Mouse (Mus musculus) forebrain, embryonic 10.5 days (tissue): Measurements from ENCODE around the gene Uqcc3. TPM values are rescaled to one million over a fixed set of nuclear protein-coding genes. Genes with fewer than 3 reads are reported as not detected.
"Not testable (repeated sequence)": the region's sequence is repeated elsewhere in the genome, so short reads cannot be mapped to it uniquely, and the experiment has no call there.

Source experiments
- DNase-seq: peaks from one replicate; pipeline ENCODE4 v3.0.0-alpha.2; 2017; ENCODE audit warnings: low spot score; ENCODE audit errors: extremely low spot score
- H3K27ac ChIP-seq: fragments of 300-500 bp; sonication (generic); 2 replicates; pipeline ENCODE4 v1.5.1; 2016; ENCODE audit warnings: mild to moderate bottlenecking
- H3K27me3 ChIP-seq: fragments of 300-500 bp; sonication (generic); 2 replicates; pipeline ENCODE4 v1.6.1; 2016; ENCODE audit warnings: mild to moderate bottlenecking; ENCODE audit not compliant: poor library complexity, severe bottlenecking
- H3K36me3 ChIP-seq: fragments of 300-500 bp; sonication (generic); replicated peaks from 2 replicates; pipeline ENCODE4 v1.6.1; 2016; ENCODE audit warnings: mild to moderate bottlenecking, moderate library complexity
- H3K4me1 ChIP-seq: fragments of 300-500 bp; sonication (generic); 2 replicates; pipeline ENCODE4 v1.6.1; 2016
- H3K4me3 ChIP-seq: fragments of 300-500 bp; sonication (generic); 2 replicates; pipeline ENCODE4 v1.5.1; 2016; ENCODE audit warnings: mild to moderate bottlenecking, moderate library complexity
- H3K9me3 ChIP-seq: fragments of 300-500 bp; sonication (generic); 2 replicates; pipeline ENCODE4 v1.6.1; 2016; ENCODE audit warnings: mild to moderate bottlenecking, moderate library complexity
- WGBS: fragments of 180-500 bp; shearing (Covaris S2); methylation state at CpG from one replicate; pipeline ENCODE4 v1.1.7; 2016; 5-methylcytosine and 5-hydroxymethylcytosine counted together
- polyA plus RNA-seq: library from polyadenylated mRNA; unstranded; fragments of >200 nt; fragmentation: Nextera tagmentation; extraction: Ambion mirVana; gene quantifications from 2 replicates; pipeline ENCODE4 v1.2.1, GENCODE M21; 2016

Uqcc3 gene
- polyA plus RNA-seq, 1 experiment from 2014 or later: 55.5 TPM

- DNase-seq: no peak
- peaks cover 22% of the 10 kb centered on the region for H3K36me3 ChIP-seq
- peak overlapping the region; percentile 96 for H3K27ac ChIP-seq
- peak overlapping the region; percentile 78 for H3K4me3 ChIP-seq
- H3K9me3 ChIP-seq: no peaks in the 10 kb centered on the region
- H3K27me3 ChIP-seq: no peaks in the 10 kb centered on the region
- WGBS: 16% methylated on average over 19 of the region's 19 CpGs
- H3K4me1 ChIP-seq: peaks cover 27% of the 10 kb centered on the region
Observed at GRCm38 (mm10) chr19:8887585-8888463, 7.1 kb upstream of the Uqcc3 start.

DNA sequence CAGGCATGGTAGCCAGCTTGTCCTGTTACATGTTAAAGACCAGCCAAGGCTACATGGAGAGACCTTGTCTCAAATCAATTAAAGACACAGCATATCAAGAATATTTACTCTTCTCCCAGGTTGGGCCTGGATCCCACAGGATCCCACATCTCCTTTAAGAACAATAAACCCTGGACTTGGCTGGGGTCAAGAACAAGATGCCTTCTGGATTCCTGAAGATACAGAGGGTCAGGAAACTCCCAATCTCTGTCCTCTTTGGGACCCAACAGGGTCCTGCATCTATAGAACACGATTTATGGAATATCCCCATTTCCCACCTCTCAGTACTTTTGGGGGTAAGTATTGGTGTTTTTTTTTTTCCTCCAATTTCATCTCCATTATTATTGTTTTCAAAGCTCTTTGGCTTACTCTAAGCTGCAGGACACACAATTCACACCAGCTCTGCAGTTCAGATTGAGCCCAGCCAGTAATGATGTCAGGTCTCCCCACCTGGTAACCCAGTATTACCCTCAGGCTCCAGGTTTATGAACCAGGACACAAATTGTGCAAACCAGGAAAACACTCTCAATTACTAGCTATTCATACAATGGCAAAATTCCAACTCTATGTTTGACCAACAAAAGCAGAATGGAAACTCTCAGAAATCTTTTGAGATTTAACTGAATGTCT is 6.3 kb upstream of the Uqcc3 start:
- H3K27ac ChIP-seq: peak overlapping the region; percentile 96
- H3K4me3 ChIP-seq: peak overlapping the region; percentile 78
- 56% methylated on average over 1 of the region's 1 CpGs for WGBS
- H3K27me3 ChIP-seq: no peaks in the 10 kb centered on the region
- H3K4me1 ChIP-seq: peaks cover 22% of the 10 kb centered on the region
- DNase-seq: no peak
- no peaks in the 10 kb centered on the region for H3K9me3 ChIP-seq
- H3K36me3 ChIP-seq: peaks cover 22% of the 10 kb centered on the region

DNA sequence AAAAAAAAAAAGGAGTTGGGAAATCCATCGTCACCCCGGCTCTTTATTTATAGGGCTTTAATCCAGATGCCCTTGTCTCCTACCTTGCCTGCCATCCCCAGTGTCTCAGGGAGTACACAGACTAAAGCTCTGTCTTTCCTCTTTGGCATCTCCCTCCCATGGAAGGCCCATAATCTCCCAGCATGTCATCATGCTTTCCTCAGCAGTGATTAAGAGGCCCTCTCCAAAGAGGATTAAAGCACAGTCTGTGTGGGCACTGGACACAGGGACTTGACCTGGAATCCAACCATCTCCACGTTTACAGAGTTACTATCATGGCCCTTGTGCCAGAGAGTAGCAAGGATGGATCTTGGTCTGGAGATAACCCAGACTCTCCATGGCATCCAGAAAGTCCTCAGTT is 2.9 kb upstream of the Uqcc3 start, which contains the start of the genes Lbhd1 and Gm49403:
Gene Lbhd1, plus strand, starts transcription at position 117 of the 400 bp plus-strand sequence.
Gene Gm49403, plus strand, starts transcription at position 315 of the 400 bp plus-strand sequence.
- WGBS: 81% methylated on average over 3 of the region's 3 CpGs
- no peak within 1 kb of the TSS for H3K4me3 ChIP-seq
- H3K36me3 ChIP-seq: peaks cover 5% of the 10 kb centered on the region; the same call in 1 of the 2 replicates
- no peak within 1 kb of the TSS for H3K27ac ChIP-seq
- no peaks in the 10 kb centered on the region for H3K9me3 ChIP-seq
- DNase-seq: no peak
- H3K4me1 ChIP-seq: peaks cover 30% of the 10 kb centered on the region
- no peaks in the 10 kb centered on the region for H3K27me3 ChIP-seq

GRCm38 (mm10) chr19:8881034-8881392 is 290 bp upstream of the Uqcc3 start:
- Histone ChIP-seq H3K27ac (peak overlapping the region; percentile 89), H3K4me1 (peaks cover 16% of the 10 kb centered on the region), H3K4me3 (peak overlapping the region; percentile 89), H3K36me3 (peaks cover 24% of the 10 kb centered on the region), H3K9me3 (no peaks in the 10 kb centered on the region), H3K27me3 (no peaks in the 10 kb centered on the region)
- no peak for DNase-seq
- 18% methylated on average over 3 of the region's 3 CpGs for WGBS

GRCm38 (mm10) chr19:8875031-8875430 is 5.7 kb downstream of the Uqcc3 start:
- Histone ChIP-seq H3K27me3 (no peaks in the 10 kb centered on the region), H3K4me1 (peaks cover 22% of the 10 kb centered on the region), H3K27ac (no peak overlapping the region), H3K4me3 (no peak overlapping the region), H3K9me3 (no peaks in the 10 kb centered on the region), H3K36me3 (peaks cover 54% of the 10 kb centered on the region)
- DNase-seq: no peak
- WGBS: 91% methylated on average over 7 of the region's 7 CpGs

- H3K4me3 ChIP-seq: peak overlapping the region; percentile 99
- no peak for DNase-seq
- H3K27ac ChIP-seq: peak overlapping the region; percentile 93
- H3K36me3 ChIP-seq: peaks cover 44% of the 10 kb centered on the region
- 80% methylated on average over 10 of the region's 10 CpGs for WGBS
- peaks cover 14% of the 10 kb centered on the region for H3K4me1 ChIP-seq
- no peaks in the 10 kb centered on the region for H3K27me3 ChIP-seq
- H3K9me3 ChIP-seq: no peaks in the 10 kb centered on the region
Observed at GRCm38 (mm10) chr19:8872266-8872840, 8.4 kb downstream of the Uqcc3 start.

DNA sequence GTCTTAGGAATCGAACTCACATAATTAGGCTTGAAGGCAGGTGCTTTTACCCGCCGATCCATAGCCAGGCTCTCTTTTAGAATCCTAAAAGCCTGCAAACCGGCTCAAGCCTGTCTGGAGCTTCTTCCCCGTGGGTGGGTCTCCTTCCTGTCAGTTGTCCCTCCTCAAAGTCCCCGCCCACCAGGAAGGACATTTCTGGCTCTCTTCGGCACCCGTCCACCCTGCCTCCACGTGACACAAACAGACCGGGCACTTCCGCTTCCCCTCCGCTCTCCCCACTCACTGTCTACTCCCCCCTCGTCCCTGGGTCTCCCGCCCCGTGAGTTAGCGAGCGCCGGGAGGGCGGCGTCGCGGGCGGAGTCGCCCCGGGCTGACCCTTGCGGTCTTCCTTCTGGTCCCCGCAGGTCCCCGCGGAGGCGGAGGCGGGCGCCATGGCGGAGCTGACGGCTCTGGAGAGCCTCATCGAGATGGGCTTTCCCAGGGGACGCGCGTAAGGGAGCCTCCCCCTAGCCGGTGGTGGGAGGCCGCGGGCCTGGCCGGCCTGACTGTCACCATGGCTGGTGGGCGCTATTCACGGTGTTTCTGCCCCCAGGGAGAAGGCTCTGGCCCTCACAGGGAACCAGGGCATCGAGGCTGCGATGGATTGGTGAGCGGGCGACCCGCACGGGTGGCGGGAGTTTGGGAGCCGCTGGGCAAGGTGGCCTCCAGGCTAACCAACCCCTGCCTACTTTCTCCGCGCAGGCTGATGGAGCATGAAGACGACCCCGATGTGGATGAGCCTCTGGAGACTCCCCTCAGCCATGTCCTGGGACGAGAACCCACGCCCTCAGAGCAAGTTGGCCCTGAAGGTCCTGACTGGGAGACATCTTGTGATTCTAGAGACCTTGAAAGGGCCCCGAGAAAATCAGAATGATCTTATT is 9.2 kb downstream of the Uqcc3 start, which contains the start of gene Ubxn1:
Gene Ubxn1, plus strand, starts transcription at position 230 of the 920 bp plus-strand sequence.
- Histone ChIP-seq H3K27me3 (no peaks in the 10 kb centered on the region), H3K4me1 (peaks cover 14% of the 10 kb centered on the region), H3K27ac (peak within 1 kb of the TSS; percentile 93), H3K9me3 (no peaks in the 10 kb centered on the region), H3K36me3 (peaks cover 36% of the 10 kb centered on the region), H3K4me3 (peak within 1 kb of the TSS; percentile 99)
- under 1% methylated on average over 59 of the region's 59 CpGs for WGBS
- DNase-seq: peak; percentile 96

DNA sequence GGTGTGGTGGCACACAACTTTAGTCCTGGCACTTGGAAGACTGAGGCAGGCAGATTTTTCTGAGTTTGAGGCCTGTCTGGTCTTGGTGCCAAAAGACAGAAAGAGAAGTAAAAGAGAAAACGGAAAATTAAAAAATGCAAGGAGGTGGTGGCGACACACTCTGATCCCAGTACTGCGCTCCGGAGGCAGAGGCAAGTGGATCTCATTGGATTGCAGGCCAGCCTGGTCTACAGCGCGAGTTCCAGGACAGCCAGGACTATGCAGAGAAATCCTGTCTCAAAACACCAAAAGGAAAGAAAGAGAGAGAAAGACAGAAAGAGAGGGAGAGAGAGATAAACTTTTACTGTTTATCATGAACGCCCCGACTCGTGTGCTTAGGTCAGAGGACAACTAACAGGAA is 9.9 kb downstream of the Uqcc3 start:
- Histone ChIP-seq H3K4me1 (peaks cover 14% of the 10 kb centered on the region), H3K9me3 (no peaks in the 10 kb centered on the region), H3K4me3 (peak overlapping the region; percentile 99), H3K27me3 (no peaks in the 10 kb centered on the region), H3K27ac (peak overlapping the region; percentile 93), H3K36me3 (peaks cover 29% of the 10 kb centered on the region)
- WGBS: 60% methylated on average over 9 of the region's 9 CpGs
- DNase-seq: no peak

DNA sequence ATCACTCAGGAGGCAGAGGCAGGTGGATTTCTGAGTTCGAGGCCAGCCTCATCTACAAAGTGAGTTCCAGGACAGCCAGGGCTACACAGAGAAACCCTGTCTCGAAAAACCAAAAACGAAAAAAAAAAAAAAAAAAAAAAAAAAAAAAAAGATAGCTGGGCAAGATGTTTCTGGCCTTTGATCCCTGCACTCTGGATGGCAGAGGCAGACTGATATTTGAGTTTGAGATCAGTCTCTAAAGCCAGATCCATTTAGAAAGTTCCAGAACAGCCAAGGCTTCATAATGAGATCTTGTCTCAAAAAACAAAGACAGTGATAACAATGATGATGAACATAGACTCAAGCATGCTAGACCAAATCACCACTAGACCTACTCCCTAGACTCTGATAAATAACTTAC is 10.3 kb downstream of the Uqcc3 start:
- DNase-seq, H3K9me3 ChIP-seq, H3K27me3 ChIP-seq: not testable (repeated sequence)
- Histone ChIP-seq H3K4me1 (peaks cover 14% of the 10 kb centered on the region), H3K27ac (peak overlapping the region; percentile 93), H3K4me3 (peak overlapping the region; percentile 99), H3K36me3 (peaks cover 24% of the 10 kb centered on the region)
- WGBS: 80% methylated on average over 3 of the region's 3 CpGs

GRCm38 (mm10) chr19:8864265-8864664 is 16.5 kb downstream of the Uqcc3 start:
- no peak overlapping the region for H3K27ac ChIP-seq
- no peaks in the 10 kb centered on the region for H3K27me3 ChIP-seq
- 85% methylated on average over 6 of the region's 6 CpGs for WGBS
- DNase-seq: no peak
- no peaks in the 10 kb centered on the region for H3K4me1 ChIP-seq
- H3K36me3 ChIP-seq: no peaks in the 10 kb centered on the region
- no peak overlapping the region for H3K4me3 ChIP-seq
- no peaks in the 10 kb centered on the region for H3K9me3 ChIP-seq

DNA sequence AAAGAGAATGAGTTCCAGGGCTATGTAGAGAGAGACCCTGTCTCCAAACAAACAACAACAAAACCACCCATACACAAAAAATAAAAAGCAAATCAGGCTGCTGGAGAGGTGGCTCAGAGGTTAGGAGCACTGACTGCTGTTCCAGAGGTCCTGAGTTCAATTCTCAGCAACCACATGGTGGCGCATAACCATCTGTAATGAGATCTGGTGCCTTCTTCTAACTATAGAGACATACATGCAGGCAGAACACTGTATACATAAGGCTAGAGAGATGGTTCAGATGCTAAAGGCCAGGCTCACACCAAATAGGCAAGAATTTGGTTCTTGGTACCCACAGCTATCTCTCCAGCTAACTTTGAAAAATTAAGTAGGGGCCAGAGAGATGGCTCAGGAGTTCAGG is 21.7 kb downstream of the Uqcc3 start:
- Histone ChIP-seq H3K27ac (no peak overlapping the region), H3K4me3 (no peak overlapping the region), H3K9me3 (no peaks in the 10 kb centered on the region), H3K36me3 (no peaks in the 10 kb centered on the region), H3K27me3 (no peaks in the 10 kb centered on the region), H3K4me1 (no peaks in the 10 kb centered on the region)
- WGBS: 21% methylated on average over 1 of the region's 1 CpGs
- no peak for DNase-seq

DNA sequence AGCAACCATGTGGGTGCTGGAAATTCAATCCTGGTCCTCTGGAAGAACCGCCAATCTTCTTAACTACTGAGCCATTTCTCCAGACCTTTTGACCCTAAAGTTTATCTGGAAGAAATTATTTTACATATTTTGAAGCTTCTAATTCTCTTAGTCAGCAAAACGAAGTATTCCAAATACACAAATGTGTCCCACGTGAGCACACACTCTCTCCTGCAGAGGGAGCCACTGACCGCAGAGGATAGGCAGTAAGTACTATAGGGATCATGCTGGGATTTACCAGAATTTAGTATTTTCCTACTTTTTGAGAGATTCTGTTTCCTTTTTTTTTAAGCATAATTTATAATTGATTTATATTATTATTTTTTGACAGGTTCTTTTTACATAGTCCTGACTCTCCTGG is 23.0 kb downstream of the Uqcc3 start:
- 43% methylated on average over 4 of the region's 4 CpGs for WGBS
- no peak for DNase-seq
- H3K27ac ChIP-seq: no peak overlapping the region

More for the DNA sequence above, 23.0 kb downstream of the Uqcc3 start:
- no peak overlapping the region for H3K4me3 ChIP-seq
- no peaks in the 10 kb centered on the region for H3K27me3 ChIP-seq
- no peaks in the 10 kb centered on the region for H3K9me3 ChIP-seq
- no peaks in the 10 kb centered on the region for H3K36me3 ChIP-seq
- no peaks in the 10 kb centered on the region for H3K4me1 ChIP-seq
